Comparison of ENCODE assay signal across 13 mouse cellular contexts in the genomic region with DNA sequence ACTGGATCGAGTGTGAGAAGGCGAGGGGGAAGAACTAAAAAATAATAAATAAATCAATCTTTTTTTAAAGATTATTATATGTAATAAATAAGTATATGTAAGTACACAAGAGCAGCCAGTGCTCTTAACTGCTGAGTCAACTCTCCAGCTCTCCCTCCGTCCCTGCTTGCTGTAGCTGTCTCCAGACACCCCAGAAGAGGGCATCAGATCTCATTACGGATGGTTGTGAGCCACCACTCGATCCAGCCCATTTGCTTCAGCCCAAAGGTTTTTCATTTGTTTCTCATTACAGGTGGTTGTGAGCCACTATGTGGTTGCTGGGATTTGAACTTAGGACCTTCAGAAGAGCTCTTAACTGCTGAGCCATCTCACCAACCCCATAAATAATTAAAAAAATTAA. TPM values are rescaled to one million over a fixed set of nuclear protein-coding genes. Genes with fewer than 3 reads are reported as not detected.
DNase-seq lines count a peak whose midpoint lies in the region; ATAC-seq lines count a peak whose summit lies in the region.
"Had no signal": no experiment of that assay in that cellular context is flagged by ENCODE, and none has a peak within 500 bp of the region (broad histone marks: within the 10 kb centered on the region; RNA-seq: fewer than 3 reads in every experiment).

No protein-coding gene starts in this region.

- no peaks in the 10 kb centered on the region for H3K36me3 ChIP-seq in liver, embryonic 11.5 days (ENCODE audit: control insufficient read depth, insufficient read depth, low read length)
- no peaks in the 10 kb centered on the region for H3K36me3 ChIP-seq in embryonic facial prominence, embryonic 10.5 days (replicated peaks)
- H3K36me3 ChIP-seq: heart, embryonic 10.5 days; hindbrain, embryonic 10.5 days; hindbrain, embryonic 13.5 days; intestine, embryonic 15.5 days had no signal

- H3K4me1 ChIP-seq in liver, embryonic 11.5 days (replicated peaks; ENCODE audit: control insufficient read depth, insufficient read depth, low read length): 0 out of 2 replicates have a peak, but pooled peaks cover 1% of the 10 kb centered on the region
- H3K4me1 ChIP-seq in embryonic facial prominence, embryonic 10.5 days: peaks cover 8% of the 10 kb centered on the region

- no peak for ATAC-seq in liver, embryonic 11.5 days (replicated peaks; ENCODE audit: low FRiP score)

- H3K27ac ChIP-seq in liver, embryonic 11.5 days (ENCODE audit: low read depth, low read length): no peak overlapping the region
- H3K27ac ChIP-seq in embryonic facial prominence, embryonic 10.5 days (replicated peaks): no peak overlapping the region
- H3K27ac ChIP-seq: gastrocnemius, adult 2 months; heart, embryonic 10.5 days; hindbrain, embryonic 10.5 days; hindbrain, embryonic 13.5 days; intestine, embryonic 15.5 days had no signal

- 47% methylated on average over 5 of the region's 5 CpGs for WGBS in liver, embryonic 11.5 days
- 59% methylated on average over 5 of the region's 5 CpGs for WGBS in embryonic facial prominence, embryonic 10.5 days

- no peaks in the 10 kb centered on the region for H3K27me3 ChIP-seq in liver, embryonic 11.5 days (replicated peaks; ENCODE audit: control insufficient read depth, insufficient read depth, low read length)
- no peaks in the 10 kb centered on the region; the same call in 1 of the 2 replicates for H3K27me3 ChIP-seq in embryonic facial prominence, embryonic 10.5 days (replicated peaks; ENCODE audit: low read depth, poor library complexity, severe bottlenecking)
- H3K27me3 ChIP-seq: CH12.LX; hindbrain, embryonic 13.5 days; intestine, embryonic 15.5 days had no signal

- no peak overlapping the region for H3K4me3 ChIP-seq in liver, embryonic 11.5 days (ENCODE audit: low read depth, low read length)
- no peak overlapping the region for H3K4me3 ChIP-seq in embryonic facial prominence, embryonic 10.5 days
- H3K4me3 ChIP-seq: gastrocnemius, adult 2 months; heart, embryonic 10.5 days; hindbrain, embryonic 10.5 days; hindbrain, embryonic 13.5 days; intestine, embryonic 15.5 days had no signal

- H3K9ac ChIP-seq in liver, embryonic 11.5 days (ENCODE audit: low read depth, low read length): no peak overlapping the region
- H3K9ac ChIP-seq: forebrain, postnatal 0 days; hindbrain, embryonic 13.5 days; intestine, embryonic 15.5 days had no signal

- H3K9me3 ChIP-seq in liver, embryonic 11.5 days (ENCODE audit: control insufficient read depth, low read length): no peaks in the 10 kb centered on the region
- H3K9me3 ChIP-seq in embryonic facial prominence, embryonic 10.5 days: no peaks in the 10 kb centered on the region
- H3K9me3 ChIP-seq: heart, embryonic 10.5 days; hindbrain, embryonic 10.5 days; hindbrain, embryonic 13.5 days; intestine, embryonic 15.5 days had no signal

- peak; percentile 23 for DNase-seq in liver, embryonic 11.5 days (ENCODE audit: low spot score)
- no peak for DNase-seq in liver
- DNase-seq in 416B (ENCODE audit: low read depth): peak; percentile 58
- DNase-seq in NIH3T3 (ENCODE audit: low read depth): peak; percentile 51
- no peak for DNase-seq in embryonic facial prominence, embryonic 10.5 days (ENCODE audit: low spot score)
- DNase-seq in adrenal gland, adult 8-10 months: no peak

- H3K4me2 ChIP-seq in liver, embryonic 11.5 days: no peak overlapping the region
- H3K4me2 ChIP-seq: hindbrain, embryonic 13.5 days; intestine, embryonic 15.5 days had no signal

RNA-seq across cellular contexts. Expression of a gene that starts 32.8 kb away (rescaled TPM):
- polyA plus RNA-seq in liver, embryonic 11.5 days (2014; fragmentation: Nextera tagmentation; extraction: Ambion mirVana): 87.3 TPM in 2 replicates
- 159 and 165 TPM in 2 replicates for polyA plus RNA-seq in embryonic facial prominence, embryonic 10.5 days (2016; fragmentation: Nextera tagmentation; extraction: Ambion mirVana)
- 100 to 1,000 TPM; 123 to 143 (median 139) TPM for total RNA-seq in adrenal gland, adult 8-10 months (2022)

RNA-seq across cellular contexts. Expression of a gene that starts 34.4 kb away (rescaled TPM):
- polyA plus RNA-seq in liver, embryonic 11.5 days (2014; fragmentation: Nextera tagmentation; extraction: Ambion mirVana): 115 and 123 TPM in 2 replicates
- polyA plus RNA-seq in embryonic facial prominence, embryonic 10.5 days (2016; fragmentation: Nextera tagmentation; extraction: Ambion mirVana): 194 and 195 TPM in 2 replicates
- total RNA-seq in adrenal gland, adult 8-10 months (2022): 10 to 100 TPM; 59.4 to 81.4 (median 72.3) TPM

Comparison
In these comparisons a context has a peak if more than half of its experiments do, and no peak if none do; other contexts are left out.
1. DNase-seq: peak in liver, embryonic 11.5 days (single experiment), 416B (single experiment) and NIH3T3 (single experiment); none in liver (single experiment), embryonic facial prominence, embryonic 10.5 days (single experiment) and adrenal gland, adult 8-10 months (single experiment).